ENCODE assay signal across 8 mouse cellular contexts in genomic region chr3:81932141-81933101, GRCm38 (mm10). TPM values are rescaled to one million over a fixed set of nuclear protein-coding genes. Genes with fewer than 3 reads are reported as not detected.
A peak's percentile ranks its signal among the peaks of the same experiment; 100 is the strongest.
DNase-seq lines count a peak whose midpoint lies in the region; ATAC-seq lines count a peak whose summit lies in the region.

Gene Ctso, plus strand, starts transcription at chr3:81932601.

- H3K27me3 ChIP-seq in hindbrain, embryonic 15.5 days: no peaks in the 10 kb centered on the region

- no peaks in the 10 kb centered on the region for H3K9me3 ChIP-seq in hindbrain, embryonic 15.5 days

- WGBS in hindbrain, embryonic 15.5 days: 8% methylated on average over 27 of the region's 27 CpGs

- peak within 1 kb of the TSS; percentile 80 for H3K4me3 ChIP-seq in hindbrain, embryonic 15.5 days

- H3K36me3 ChIP-seq in hindbrain, embryonic 15.5 days: no peaks in the 10 kb centered on the region

- no peaks in the 10 kb centered on the region for H3K4me1 ChIP-seq in hindbrain, embryonic 15.5 days (replicated peaks)

- peak; percentile 92 for ATAC-seq in hindbrain, embryonic 15.5 days (ENCODE audit: low FRiP score, low read depth)

- H3K27ac ChIP-seq in hindbrain, embryonic 15.5 days (replicated peaks): peak within 1 kb of the TSS; percentile 84

- peak; percentile 80 for DNase-seq in T-cell, adult 2 months (ENCODE audit: low spot score)
- DNase-seq in cerebellum, postnatal 4 days (ENCODE audit: low spot score in 2 of 2): peak; percentile 66 to 85
- DNase-seq in gastrocnemius, adult 18-20 months (ENCODE audit: low spot score): peak; percentile 88
- peak; percentile 80 to 85 for DNase-seq in layer of hippocampus, postnatal 36 days
- DNase-seq in lung, postnatal 25 days (ENCODE audit: low spot score): peak; percentile 92
- DNase-seq in retina, adult 2 months (ENCODE audit: low read depth, low spot score): peak; percentile 59
- DNase-seq in thymus, postnatal 25 days: peak; percentile 88

- peak within 1 kb of the TSS; percentile 80 for H3K9ac ChIP-seq in hindbrain, embryonic 15.5 days

- peak within 1 kb of the TSS; percentile 79 for H3K4me2 ChIP-seq in hindbrain, embryonic 15.5 days

RNA-seq across cellular contexts. Expression of gene Ctso, which starts in this region (rescaled TPM):
- 1 to 10 TPM; 5.0 to 5.4 TPM for total RNA-seq in gastrocnemius, adult 18-20 months (2021)
- polyA plus RNA-seq in hindbrain, embryonic 15.5 days (2015; fragmentation: Nextera tagmentation; extraction: Ambion mirVana): 10.1 and 10.3 TPM in 2 replicates
- total RNA-seq in layer of hippocampus, postnatal 36 days (2021): 10 to 100 TPM; 15.4 to 18.0 TPM

Comparison
In these comparisons a context has a peak if more than half of its experiments do, and no peak if none do; other contexts are left out.
1. Peak in every context shown above with its lines: DNase-seq, ATAC-seq, H3K4me3 ChIP-seq and H3K27ac ChIP-seq.